Mouse (Mus musculus): Measurements from ENCODE around the gene Fam76b.
"Not testable (repeated sequence)": the region's sequence is repeated elsewhere in the genome, so short reads cannot be mapped to it uniquely, and the experiment has no call there.

The Fam76b gene

DNA sequence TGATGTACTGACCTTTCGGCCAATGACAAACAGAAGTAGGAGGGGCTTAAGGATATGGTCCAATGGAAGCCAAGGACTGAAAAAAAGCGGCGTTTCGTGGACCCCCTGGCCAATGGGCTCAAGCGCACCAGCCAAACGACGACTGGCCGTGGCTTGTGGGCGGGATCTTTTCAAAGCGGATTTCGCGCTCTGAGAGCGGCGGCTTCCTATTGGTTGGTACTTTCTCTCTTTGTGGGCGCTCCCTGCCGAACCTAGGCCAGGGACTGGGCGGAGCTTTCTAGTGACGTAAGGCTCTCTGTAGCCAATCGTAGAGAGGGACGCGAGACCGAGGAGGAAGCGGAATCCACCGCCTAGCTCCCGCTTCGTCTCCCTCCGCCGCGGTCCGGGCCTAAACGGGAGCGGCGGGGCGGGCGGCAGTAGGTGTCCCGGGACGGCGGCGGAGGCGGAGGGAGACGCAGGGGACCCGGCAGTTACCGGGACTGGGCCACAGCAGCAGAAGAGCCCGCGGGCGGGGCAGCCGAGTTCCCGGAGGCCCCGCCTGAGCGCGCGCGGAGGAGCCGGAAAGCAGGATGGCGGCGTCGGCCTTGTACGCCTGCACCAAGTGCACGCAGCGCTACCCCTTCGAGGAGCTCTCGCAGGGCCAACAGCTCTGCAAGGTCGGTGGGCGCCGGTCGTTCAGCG, at the start of gene Fam76b:
Gene Fam76b (plus strand): TSS at position 311 of the 681 bp plus-strand sequence.
- peak; percentile 97 for DNase-seq (ENCODE audit: extremely low read depth, insufficient read length, low spot score)

- DNase-seq (ENCODE audit: extremely low read depth, insufficient read length, low spot score) = no peak
Observed at GRCm38 (mm10) chr9:13781985-13782384, 45.5 kb upstream of the Fam76b start.

DNA sequence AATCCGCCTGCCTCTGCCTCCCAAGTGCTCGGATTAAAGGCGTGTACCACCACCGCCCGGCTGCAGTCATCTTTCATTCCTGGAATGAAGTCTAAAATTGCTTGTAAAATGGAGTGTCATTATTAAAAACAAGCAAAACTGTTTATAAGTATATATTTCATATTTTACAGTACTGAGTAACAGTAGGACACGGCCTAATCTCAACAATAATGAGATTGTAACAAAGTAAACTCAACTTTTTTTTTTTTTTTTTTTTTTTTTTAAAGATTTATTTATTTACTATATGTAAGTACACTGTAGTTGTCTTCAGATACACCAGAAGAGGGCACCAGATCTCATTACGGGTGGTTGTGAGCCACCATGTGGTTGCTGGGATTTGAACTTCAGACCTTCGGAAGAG, 36.7 kb upstream of the Fam76b start:
- not testable (repeated sequence) for DNase-seq (ENCODE audit: extremely low read depth, insufficient read length, low spot score)

DNA sequence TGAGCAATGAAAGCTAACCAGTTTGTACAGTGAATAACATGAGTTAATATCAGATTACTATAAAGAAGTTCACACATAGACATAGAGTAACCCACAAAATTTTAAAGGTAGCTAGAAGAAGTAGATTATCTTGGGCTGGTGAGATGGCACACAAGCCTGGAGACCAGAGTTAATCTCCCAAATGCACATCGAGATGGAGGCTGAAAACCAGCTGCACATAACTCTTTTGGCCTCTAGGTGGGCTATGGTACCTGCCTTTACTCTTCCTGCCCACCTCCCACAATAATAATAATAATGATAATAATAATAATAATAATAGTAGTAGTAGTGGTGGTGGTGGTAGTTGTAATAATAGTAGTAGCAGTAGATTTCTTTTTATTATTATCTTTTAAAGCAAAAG, 33.2 kb upstream of the Fam76b start:
- DNase-seq (ENCODE audit: extremely low read depth, insufficient read length, low spot score) = no peak

DNA sequence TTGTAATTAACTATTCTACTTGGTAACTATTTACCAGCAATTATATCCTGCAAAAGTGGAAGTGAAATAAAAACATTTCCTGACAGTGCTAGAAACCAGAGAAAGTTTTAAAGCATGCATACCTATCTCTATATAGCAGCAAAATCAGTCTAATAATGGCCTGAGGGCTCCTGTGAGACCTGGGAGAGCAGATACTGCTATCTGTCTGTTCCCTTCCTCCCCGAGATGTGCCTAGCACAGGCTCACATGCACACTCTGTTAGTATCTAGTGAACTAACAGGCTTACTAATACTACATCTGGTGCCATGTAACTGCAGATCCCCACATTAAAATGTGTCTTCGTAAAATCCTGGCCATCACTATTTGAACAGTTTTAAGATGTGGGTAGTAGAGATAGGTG, 32.8 kb upstream of the Fam76b start:
- DNase-seq (ENCODE audit: extremely low read depth, insufficient read length, low spot score) = no peak

DNA sequence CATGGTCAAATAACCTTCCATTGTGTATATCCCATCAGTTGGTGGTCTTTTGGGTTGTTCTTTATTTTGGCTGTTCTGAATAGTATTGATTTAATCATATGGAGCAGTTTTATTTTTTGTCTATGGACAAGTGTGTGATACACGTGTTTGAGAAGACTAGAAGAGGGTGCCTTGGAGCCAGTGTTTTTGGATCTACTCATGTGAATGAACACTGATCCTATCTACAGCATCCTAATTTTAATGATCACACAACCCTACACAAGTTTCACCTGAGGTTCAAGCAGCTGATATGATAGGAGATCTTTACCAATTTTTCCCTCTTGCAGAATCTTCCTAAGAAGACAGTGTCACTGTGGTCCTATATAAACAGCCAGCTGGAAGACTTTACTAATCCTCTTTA, 23.0 kb upstream of the Fam76b start:
- DNase-seq (ENCODE audit: extremely low read depth, insufficient read length, low spot score) = no peak

DNA sequence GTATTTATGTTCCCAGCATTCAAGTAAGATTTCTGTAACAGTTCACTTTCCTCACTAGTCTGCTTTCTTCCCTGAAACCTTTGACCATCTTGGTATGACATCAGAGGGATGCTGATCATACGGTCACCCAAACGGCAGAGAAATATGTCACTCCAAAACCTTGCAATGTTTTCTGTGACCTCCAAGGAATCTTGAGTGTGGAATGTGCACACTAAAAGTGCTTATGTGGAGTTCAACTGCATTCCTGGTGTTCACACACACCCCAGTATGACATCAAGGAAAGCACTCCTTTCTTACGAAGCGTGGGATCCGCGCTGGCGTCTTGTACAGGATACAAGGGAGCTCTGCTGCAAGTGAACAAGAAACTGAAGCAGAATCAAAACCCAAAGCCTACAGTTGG, 20.7 kb upstream of the Fam76b start:
- DNase-seq (ENCODE audit: extremely low read depth, insufficient read length, low spot score) = no peak

- no peak for DNase-seq (ENCODE audit: extremely low read depth, insufficient read length, low spot score)
Observed at GRCm38 (mm10) chr9:13807657-13808056, 19.9 kb upstream of the Fam76b start.

- no peak for DNase-seq (ENCODE audit: extremely low read depth, insufficient read length, low spot score)
Observed at GRCm38 (mm10) chr9:13809937-13810336, 17.6 kb upstream of the Fam76b start.

DNA sequence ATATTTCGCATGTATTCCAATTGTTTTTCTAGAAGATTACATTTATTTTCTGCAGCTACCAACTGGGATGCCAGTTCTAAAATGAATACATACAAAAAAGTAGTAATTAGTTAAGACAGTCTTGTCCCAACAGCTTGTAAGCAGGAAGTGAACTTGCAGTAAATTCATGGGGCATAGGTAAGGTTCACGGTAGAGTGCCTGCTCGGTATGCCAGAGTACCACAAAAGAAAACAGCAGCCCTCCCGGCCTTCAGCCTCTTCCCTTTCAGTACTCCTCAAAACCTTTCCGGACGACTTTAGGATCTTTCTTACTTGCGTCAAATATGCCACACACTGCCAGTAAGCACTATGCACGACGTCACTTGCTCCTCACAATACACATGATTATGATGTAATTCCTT, 9.1 kb upstream of the Fam76b start:
- DNase-seq (ENCODE audit: extremely low read depth, insufficient read length, low spot score) = no peak

DNA sequence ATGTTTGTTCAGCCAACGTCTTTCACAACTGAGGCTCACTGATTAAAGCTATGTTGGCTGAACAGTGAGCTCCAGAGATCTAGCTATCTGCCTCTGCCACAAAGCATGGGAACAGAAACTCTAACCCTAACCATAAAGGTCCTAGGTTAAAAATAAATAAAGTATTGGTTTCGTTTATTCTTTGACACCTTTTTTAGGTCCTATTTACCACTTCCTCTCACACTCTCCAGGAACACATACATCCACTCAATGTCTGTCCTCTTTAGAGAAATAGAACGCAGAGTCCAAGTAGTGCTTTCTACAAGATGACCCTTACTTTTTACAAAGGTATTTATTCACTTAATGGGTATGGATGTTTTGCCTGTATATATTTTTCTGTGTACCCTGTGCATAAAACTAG, 6.7 kb upstream of the Fam76b start:
- DNase-seq (ENCODE audit: extremely low read depth, insufficient read length, low spot score) = no peak

DNA sequence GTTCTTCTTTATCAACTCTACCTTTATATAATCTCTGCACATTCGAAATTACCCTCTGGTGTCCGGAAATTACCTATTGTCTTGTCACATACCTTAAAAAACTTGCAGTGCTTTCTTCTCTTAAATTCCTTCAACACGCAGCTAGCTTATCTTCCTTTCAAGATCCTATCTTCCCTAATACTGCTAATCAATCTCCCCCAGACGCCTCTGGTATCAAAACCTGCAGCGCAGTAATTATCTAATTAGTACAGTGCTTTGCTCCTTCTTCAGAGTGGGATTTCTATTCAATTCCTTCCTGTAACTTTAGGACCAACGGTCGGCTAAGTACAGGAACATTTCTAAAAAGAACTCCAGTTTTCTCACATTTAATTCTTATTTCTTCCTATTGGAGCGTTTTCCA, 1.6 kb upstream of the Fam76b start:
- no peak for DNase-seq (ENCODE audit: extremely low read depth, insufficient read length, low spot score)

GRCm38 (mm10) chr9:13826391-13826805, 1.1 kb upstream of the Fam76b start:
- no peak for DNase-seq (ENCODE audit: extremely low read depth, insufficient read length, low spot score)

DNA sequence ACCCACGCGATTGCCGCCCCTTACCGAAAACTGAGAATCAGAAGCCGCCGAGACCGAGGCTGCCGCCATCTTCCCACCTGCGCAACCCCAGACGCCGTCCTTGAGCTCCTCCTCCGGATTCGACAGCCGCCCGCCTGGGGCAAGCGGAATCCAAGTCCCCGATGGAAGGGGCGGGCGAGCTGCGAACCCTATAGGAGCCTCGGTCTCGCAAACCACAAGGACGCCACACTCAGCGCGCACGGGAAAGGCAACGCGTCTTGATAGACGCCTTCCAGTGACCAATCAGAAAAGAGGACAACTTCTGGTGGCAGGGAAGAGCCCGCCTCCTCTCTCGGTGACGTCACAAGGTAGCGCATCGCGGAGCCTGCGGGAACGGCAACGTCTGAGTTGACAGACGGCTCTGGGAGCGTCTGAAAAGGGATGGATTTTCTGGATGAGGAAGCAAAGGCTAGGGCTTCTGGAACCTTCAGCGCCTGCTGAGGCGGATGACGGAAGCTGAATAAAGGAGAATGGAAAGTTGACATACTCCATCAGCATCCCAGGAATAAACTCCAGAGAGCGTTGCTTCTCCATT, 597 bp upstream of the Fam76b start, which contains the start of gene Cep57:
Gene Cep57 (minus strand): TSS at position 276 of the 574 bp plus-strand sequence.
- DNase-seq (ENCODE audit: extremely low read depth, insufficient read length, low spot score) = peak; percentile 93

DNA sequence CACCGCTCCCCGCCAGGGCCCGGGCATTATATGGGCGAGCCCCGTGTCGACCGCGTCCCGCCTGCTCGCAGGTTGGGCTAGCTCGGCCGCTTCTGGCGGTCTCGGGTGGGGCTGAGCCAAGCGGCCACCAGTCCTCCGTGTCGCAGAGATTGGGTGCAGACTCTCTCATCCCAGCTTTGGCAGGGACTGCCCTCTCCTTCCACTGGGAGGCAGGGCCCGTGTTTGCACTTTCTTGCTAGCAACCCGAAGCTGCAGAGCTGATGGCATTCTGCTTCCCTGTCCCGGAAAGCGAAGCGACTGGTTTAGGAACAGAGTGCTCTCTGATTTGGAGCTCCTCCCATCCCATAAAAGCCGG, 548 bp downstream of the Fam76b start:
- no peak for DNase-seq (ENCODE audit: extremely low read depth, insufficient read length, low spot score)

GRCm38 (mm10) chr9:13835256-13835655, 7.7 kb downstream of the Fam76b start:
- no peak for DNase-seq (ENCODE audit: extremely low read depth, insufficient read length, low spot score)

DNA sequence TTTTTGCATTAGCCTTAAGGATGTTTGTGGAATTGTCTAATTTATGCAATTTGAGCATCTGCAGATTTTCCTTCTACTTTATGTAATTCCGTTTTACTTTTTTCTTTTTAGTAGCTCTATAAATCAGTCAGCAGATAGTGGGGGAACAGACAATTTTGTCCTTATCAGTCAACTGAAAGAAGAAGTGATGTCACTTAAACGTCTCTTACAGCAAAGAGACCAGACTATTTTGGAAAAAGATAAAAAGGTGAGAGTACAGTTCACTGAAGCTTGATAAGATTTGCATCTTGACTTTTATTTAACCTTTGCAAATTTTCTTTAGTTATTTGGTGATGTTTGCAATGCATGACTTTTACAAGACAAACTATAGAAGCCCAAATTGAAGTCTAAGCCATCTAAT, 9.2 kb downstream of the Fam76b start:
- DNase-seq (ENCODE audit: extremely low read depth, insufficient read length, low spot score) = no peak

DNA sequence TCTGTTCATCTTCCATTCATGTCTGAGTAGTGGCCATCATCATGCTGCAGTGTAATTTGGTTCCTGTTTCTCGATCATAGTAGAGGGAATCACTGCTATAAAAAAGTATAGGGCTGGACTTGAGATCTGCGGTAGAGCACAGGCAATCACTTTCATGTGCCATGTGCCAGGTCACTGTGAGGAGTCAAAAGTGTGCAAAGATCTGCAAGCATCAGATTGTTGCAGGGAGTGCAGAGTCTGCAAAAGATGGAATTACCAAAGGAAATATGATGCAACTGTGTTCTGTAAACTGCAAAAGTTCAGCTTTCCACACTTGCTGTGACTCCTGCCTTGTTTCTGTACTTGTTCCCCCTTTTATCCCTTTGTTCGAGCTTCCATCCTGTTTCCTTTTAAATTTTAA, 20.1 kb downstream of the Fam76b start:
- DNase-seq (ENCODE audit: extremely low read depth, insufficient read length, low spot score) = no peak

DNA sequence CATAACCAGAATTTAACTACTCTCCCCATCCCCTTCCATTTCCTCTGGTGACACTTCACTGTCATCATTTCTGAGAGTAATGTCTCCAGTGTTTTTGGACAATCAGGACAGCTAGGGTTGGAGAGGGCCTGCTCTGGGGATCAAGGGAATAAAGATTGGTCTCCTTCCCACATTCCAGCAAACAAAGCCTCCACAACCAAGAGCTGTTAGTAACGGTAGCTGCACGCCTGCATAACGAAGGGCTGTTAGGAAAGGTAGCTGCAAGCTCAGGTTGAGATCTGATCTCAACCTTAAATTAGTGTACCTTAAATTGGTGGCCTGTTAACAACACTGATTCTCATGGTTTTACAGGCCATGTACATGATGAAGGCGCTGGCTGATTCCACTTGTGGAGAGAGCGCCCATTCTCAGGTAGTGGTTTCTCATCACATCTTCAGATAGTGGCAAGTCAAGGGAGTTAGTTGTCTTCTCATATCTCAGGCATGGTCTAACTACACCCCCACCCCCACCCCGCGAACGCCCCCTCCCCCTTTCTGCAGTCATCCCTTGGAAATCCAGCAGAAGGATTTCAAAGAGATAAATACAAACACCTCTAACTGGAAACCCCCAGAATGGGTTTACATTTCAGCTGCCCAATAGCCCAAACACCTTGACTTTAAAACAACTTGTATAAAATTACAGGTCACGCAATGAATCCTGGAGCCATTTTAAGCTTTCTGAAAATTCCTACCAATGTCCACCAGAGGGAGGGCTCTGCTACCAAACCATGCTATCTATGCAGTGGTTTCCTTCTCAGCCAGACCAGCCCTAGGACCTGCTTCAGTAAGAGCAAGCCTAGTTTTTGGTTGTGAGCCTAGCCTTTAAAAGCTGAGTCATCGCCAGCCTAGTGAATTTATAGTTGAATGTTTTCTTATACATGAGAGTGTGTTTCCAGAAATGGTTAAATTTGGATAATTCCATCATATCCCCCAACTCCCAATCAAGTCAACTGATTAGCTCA, 21.3 kb downstream of the Fam76b start:
- peak; percentile 11 for DNase-seq (ENCODE audit: extremely low read depth, insufficient read length, low spot score)

DNA sequence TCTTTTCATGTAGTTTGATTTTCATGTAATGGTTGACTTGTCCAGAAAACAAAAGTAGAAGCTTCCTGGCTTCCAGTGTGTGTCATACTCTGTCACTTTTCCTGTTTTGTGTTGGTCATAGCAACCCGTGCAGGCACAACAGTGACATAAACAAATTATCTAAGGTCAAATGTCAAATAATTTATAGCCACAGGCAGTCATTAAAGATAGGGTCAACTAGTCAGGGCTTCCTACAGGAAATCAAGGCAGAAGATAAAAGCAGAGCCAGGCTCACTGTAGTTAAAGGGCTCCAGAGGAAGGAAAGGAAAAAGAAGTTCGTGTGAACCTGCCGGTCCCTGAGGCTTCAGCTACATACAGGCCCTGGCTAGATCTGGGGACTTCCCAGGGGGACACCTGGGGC, 26.4 kb downstream of the Fam76b start:
- DNase-seq (ENCODE audit: extremely low read depth, insufficient read length, low spot score) = no peak

- DNase-seq (ENCODE audit: extremely low read depth, insufficient read length, low spot score) = no peak
Observed at GRCm38 (mm10) chr9:13856247-13856646, 28.7 kb downstream of the Fam76b start.
